In the genomic region with DNA sequence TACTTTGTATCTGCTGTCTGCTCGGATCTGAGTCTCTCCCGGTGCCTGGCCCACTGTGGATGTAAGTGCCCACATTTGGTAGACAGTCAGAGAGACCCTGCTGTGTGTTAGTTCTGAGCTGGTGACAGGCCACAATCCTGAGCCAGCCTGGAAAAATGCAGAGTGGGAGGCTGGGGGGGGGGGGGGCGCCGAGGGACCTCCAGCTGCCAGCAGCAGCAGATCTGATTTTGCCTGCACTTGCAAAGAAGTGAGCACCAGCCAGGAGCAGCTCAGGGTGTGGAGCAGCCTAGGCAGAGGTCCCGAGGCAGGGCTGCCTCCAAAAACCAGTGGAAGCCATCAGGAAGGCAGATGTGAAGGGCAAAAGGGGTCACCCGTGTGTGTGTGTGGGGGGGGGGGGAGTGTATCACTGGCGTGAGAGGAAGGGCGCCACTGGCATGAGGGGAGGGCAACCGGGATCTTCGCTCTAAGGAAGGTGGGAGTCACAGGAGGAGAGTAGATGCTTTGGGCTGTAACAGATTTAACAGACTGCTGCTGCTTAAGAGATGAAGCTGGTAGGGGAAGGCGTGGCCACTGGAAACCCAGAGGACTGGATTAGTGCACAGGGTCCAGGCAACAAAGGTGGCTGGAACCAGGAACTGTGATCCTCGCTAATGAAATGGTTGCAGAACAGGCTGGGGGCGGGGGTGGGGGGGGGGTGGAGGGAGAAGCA, we compare ENCODE assay signal across 8 mouse cellular contexts.
DNase-seq lines count a peak whose midpoint lies in the region; ATAC-seq lines count a peak whose summit lies in the region.

No protein-coding gene starts in this region.

- peak overlapping the region; percentile 73 for H3K4me2 ChIP-seq in limb, embryonic 12.5 days
- peak overlapping the region; percentile 51 for H3K4me2 ChIP-seq in stomach, embryonic 16.5 days (ENCODE audit: low read depth, low read length)

- peak; percentile 63 to 66 for DNase-seq in cerebellum, postnatal 14 days
- no peak for DNase-seq in cerebellum, adult 9-11 months
- peak; percentile 42 for DNase-seq in right cerebral cortex, postnatal 14 days
- no peak for DNase-seq in right cerebral cortex, postnatal 25 days
- no peak for DNase-seq in adrenal gland, adult 18-20 months (ENCODE audit: low spot score in 2 of 2)

- peaks cover 29% of the 10 kb centered on the region for H3K4me1 ChIP-seq in limb, embryonic 12.5 days (replicated peaks)
- peaks cover 13% of the 10 kb centered on the region for H3K4me1 ChIP-seq in stomach, embryonic 16.5 days (ENCODE audit: control insufficient read depth, insufficient read depth, low read length)

- H3K4me3 ChIP-seq in limb, embryonic 12.5 days (replicated peaks) = peak overlapping the region; percentile 37
- peak overlapping the region; percentile 25; the same call in 1 of the 2 replicates for H3K4me3 ChIP-seq in stomach, embryonic 16.5 days (replicated peaks; ENCODE audit: low read length)

- no peaks in the 10 kb centered on the region for H3K9me3 ChIP-seq in limb, embryonic 12.5 days
- no peaks in the 10 kb centered on the region for H3K9me3 ChIP-seq in stomach, embryonic 16.5 days (replicated peaks; ENCODE audit: control insufficient read depth, low read length)

- H3K27me3 ChIP-seq in limb, embryonic 12.5 days = no peaks in the 10 kb centered on the region
- H3K27me3 ChIP-seq in stomach, embryonic 16.5 days (ENCODE audit: control insufficient read depth, insufficient read depth, low read length) = no peaks in the 10 kb centered on the region

- peak overlapping the region; percentile 58 for H3K9ac ChIP-seq in limb, embryonic 12.5 days (replicated peaks)
- peak overlapping the region; percentile 56 for H3K9ac ChIP-seq in stomach, embryonic 16.5 days (ENCODE audit: low read length)

- no peak for ATAC-seq in limb, embryonic 12.5 days (ENCODE audit: insufficient number of reproducible peaks, insufficient read depth, low FRiP score, low TSS enrichment, low read depth)
- 0 out of 2 replicates have a peak, but pooled peaks have one; percentile 42 for ATAC-seq in stomach, embryonic 16.5 days (ENCODE audit: insufficient read depth, low FRiP score)
- ATAC-seq in erythroblast, adult 5-6 weeks (replicated peaks; ENCODE audit: low FRiP score, poor library complexity, severe bottlenecking) = no peak

- WGBS in limb, embryonic 12.5 days = 10% methylated on average over 13 of the region's 13 CpGs
- 22% methylated on average over 13 of the region's 13 CpGs for WGBS in stomach, embryonic 16.5 days

- H3K36me3 ChIP-seq in limb, embryonic 12.5 days = no peaks in the 10 kb centered on the region
- no peaks in the 10 kb centered on the region for H3K36me3 ChIP-seq in stomach, embryonic 16.5 days (ENCODE audit: control insufficient read depth, insufficient read depth, low read length)

- H3K27ac ChIP-seq in limb, embryonic 12.5 days = peak overlapping the region; percentile 76
- H3K27ac ChIP-seq in stomach, embryonic 16.5 days (ENCODE audit: low read length) = peak overlapping the region; percentile 66; the same call in 1 of the 2 replicates

Comparison
In these comparisons a context has a peak if more than half of its experiments do, and no peak if none do; other contexts are left out.
1. DNase-seq: peak in cerebellum, postnatal 14 days (2 of 2) and right cerebral cortex, postnatal 14 days (single experiment); none in cerebellum, adult 9-11 months (single experiment), right cerebral cortex, postnatal 25 days (single experiment) and adrenal gland, adult 18-20 months (0 of 2).